Mouse (Mus musculus) small intestine, adult 2 months (tissue): ENCODE data around the gene Ing3. TPM values are rescaled to one million over a fixed set of nuclear protein-coding genes. Genes with fewer than 3 reads are reported as not detected.

Experiments used
- H3K27ac ChIP-seq: fragments of 200-500 bp; 2 replicates; pipeline ENCODE4 v1.5.1; 2012; ENCODE audit warnings: low read depth, low read length, control low read depth, inconsistent platforms; ENCODE audit not compliant: insufficient read depth
- H3K27me3 ChIP-seq: fragments of 200-500 bp; 2 replicates; pipeline ENCODE4 v1.6.1; 2012; ENCODE audit warnings: mild to moderate bottlenecking, moderate library complexity, low read length, inconsistent platforms; ENCODE audit not compliant: control insufficient read depth, insufficient read depth
- H3K36me3 ChIP-seq: fragments of 200-500 bp; 2 replicates; pipeline ENCODE4 v1.6.1; 2012; ENCODE audit warnings: mild to moderate bottlenecking, low read length, control low read depth, inconsistent platforms; ENCODE audit not compliant: control insufficient read depth, insufficient read depth
- H3K4me1 ChIP-seq: fragments of 200-500 bp; 2 replicates; pipeline ENCODE4 v1.6.1; 2012; ENCODE audit warnings: low read length, inconsistent platforms, mixed read lengths; ENCODE audit not compliant: control insufficient read depth, insufficient read depth, insufficient read length
- H3K4me3 ChIP-seq: fragments of 200-500 bp; 2 replicates; pipeline ENCODE4 v1.5.1; 2012; ENCODE audit warnings: low read depth, mild to moderate bottlenecking, control low read depth, inconsistent platforms, low read length, moderate library complexity
- CTCF ChIP-seq: fragments of 200-500 bp; IDR thresholded peaks from 2 replicates; pipeline ENCODE4 v1.5.1; 2012; ENCODE audit warnings: low read depth, mild to moderate bottlenecking, control low read depth, inconsistent platforms, low read length, moderate library complexity, mixed read lengths; ENCODE audit not compliant: insufficient replicate concordance, insufficient read length; ENCODE audit errors: extremely low read depth
- POLR2A ChIP-seq: fragments of 200-500 bp; IDR thresholded peaks from 2 replicates; pipeline ENCODE4 v1.6.1; 2012; ENCODE audit warnings: low read depth, mild to moderate bottlenecking, control low read depth, inconsistent platforms, low read length, moderate library complexity
- WGBS: fragments of 180-500 bp; shearing (Covaris S2); methylation state at CpG from one replicate; pipeline ENCODE4 v1.1.7; 2018; 5-methylcytosine and 5-hydroxymethylcytosine counted together
- polyA plus RNA-seq: library from polyadenylated mRNA; depleted of rRNA; stranded (reverse); fragments of >200 nt; gene quantifications from 2 replicates; pipeline ENCODE4 v1.2.3, GENCODE M21; 2012; rRNA removed

Gene Ing3
- 1.5 and 3.0 TPM in 2 replicates for polyA plus RNA-seq

GRCm38 (mm10) chr6:21949226-21949731, at the start of gene Ing3:
Gene Ing3, plus strand, starts transcription at chr6:21949571.
- Histone ChIP-seq H3K36me3 (peaks cover 10% of the 10 kb centered on the region), H3K27me3 (no peaks in the 10 kb centered on the region), H3K4me3 (peak within 1 kb of the TSS; percentile 91), H3K27ac (peak within 1 kb of the TSS; percentile 90), H3K4me1 (peaks cover 4% of the 10 kb centered on the region; the same call in 1 of the 2 replicates)
- TF ChIP-seq CTCF (no peak), POLR2A (0 out of 2 replicates have a peak, but pooled peaks have one; percentile 22)
- WGBS: under 1% methylated on average over 35 of the region's 35 CpGs

DNA sequence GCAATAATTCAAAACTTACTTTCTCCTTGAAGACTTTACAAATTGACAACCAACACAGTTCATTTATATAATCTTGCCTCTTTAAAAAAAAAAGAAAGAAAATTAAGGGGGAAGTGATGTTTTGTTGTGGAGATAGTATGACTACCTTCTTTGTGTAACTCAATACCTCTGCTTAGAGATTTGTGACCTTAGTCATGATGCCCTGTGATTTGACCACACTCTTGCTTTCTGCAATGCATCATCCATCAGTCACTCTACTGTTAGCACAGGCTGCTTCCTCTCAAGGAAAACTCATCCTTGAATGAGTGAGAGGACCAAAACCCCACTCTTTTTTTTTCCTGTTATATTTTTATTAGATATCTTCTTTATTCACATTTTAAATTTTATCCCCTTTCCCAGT, 39.7 kb upstream of the Ing3 start:
- H3K27ac ChIP-seq: no peak overlapping the region
- no peak for TF ChIP-seq CTCF
- TF ChIP-seq POLR2A: no peak

GRCm38 (mm10) chr6:21910804-21911203, 38.6 kb upstream of the Ing3 start:
- Histone ChIP-seq H3K4me1 (no peaks in the 10 kb centered on the region; the same call in 1 of the 2 replicates), H3K27ac (no peak overlapping the region), H3K27me3 (no peaks in the 10 kb centered on the region), H3K4me3 (no peak overlapping the region), H3K36me3 (no peaks in the 10 kb centered on the region)
- TF ChIP-seq POLR2A: no peak
- no peak for TF ChIP-seq CTCF
- WGBS: 41% methylated on average over 6 of the region's 6 CpGs

More for the DNA sequence above, 39.7 kb upstream of the Ing3 start:
- H3K36me3 ChIP-seq: no peaks in the 10 kb centered on the region
- no peaks in the 10 kb centered on the region for H3K27me3 ChIP-seq
- H3K4me3 ChIP-seq: no peak overlapping the region
- no peaks in the 10 kb centered on the region; the same call in 1 of the 2 replicates for H3K4me1 ChIP-seq

GRCm38 (mm10) chr6:21916591-21916990, 32.8 kb upstream of the Ing3 start:
- Histone ChIP-seq H3K4me3 (no peak overlapping the region), H3K36me3 (no peaks in the 10 kb centered on the region), H3K27me3 (no peaks in the 10 kb centered on the region), H3K4me1 (no peaks in the 10 kb centered on the region), H3K27ac (no peak overlapping the region)
- WGBS: 62% methylated on average over 2 of the region's 2 CpGs
- TF ChIP-seq CTCF: no peak
- no peak for TF ChIP-seq POLR2A

DNA sequence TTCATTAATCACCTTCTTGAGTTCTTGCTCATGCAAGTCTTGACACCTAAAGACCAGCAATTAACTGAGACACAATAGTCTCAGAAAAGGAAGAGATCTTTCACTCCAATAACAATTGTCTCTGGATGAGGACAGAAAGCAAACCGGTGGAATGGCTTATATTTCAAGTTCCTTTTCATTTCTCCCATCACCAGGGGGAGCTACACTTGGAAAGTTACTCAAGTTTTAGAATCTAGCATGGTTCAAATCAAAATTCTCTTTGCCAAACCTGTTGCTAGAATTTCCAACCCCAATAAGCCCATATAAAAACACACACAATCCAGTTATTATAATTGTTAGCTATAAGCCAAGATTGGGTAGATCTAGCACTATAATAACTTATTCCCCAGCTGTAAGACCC, 25.2 kb upstream of the Ing3 start:
- Histone ChIP-seq H3K36me3 (no peaks in the 10 kb centered on the region), H3K27me3 (no peaks in the 10 kb centered on the region), H3K27ac (no peak overlapping the region), H3K4me3 (no peak overlapping the region), H3K4me1 (no peaks in the 10 kb centered on the region)
- TF ChIP-seq CTCF (no peak), POLR2A (no peak)
- 34% methylated on average over 1 of the region's 1 CpGs for WGBS

- Histone ChIP-seq H3K4me1 (no peaks in the 10 kb centered on the region), H3K36me3 (no peaks in the 10 kb centered on the region), H3K27me3 (no peaks in the 10 kb centered on the region), H3K4me3 (no peak overlapping the region), H3K27ac (no peak overlapping the region)
- WGBS: 33% methylated on average over 4 of the region's 4 CpGs
- TF ChIP-seq CTCF (no peak), POLR2A (no peak)
Observed at GRCm38 (mm10) chr6:21937981-21938635, 11.3 kb upstream of the Ing3 start.

DNA sequence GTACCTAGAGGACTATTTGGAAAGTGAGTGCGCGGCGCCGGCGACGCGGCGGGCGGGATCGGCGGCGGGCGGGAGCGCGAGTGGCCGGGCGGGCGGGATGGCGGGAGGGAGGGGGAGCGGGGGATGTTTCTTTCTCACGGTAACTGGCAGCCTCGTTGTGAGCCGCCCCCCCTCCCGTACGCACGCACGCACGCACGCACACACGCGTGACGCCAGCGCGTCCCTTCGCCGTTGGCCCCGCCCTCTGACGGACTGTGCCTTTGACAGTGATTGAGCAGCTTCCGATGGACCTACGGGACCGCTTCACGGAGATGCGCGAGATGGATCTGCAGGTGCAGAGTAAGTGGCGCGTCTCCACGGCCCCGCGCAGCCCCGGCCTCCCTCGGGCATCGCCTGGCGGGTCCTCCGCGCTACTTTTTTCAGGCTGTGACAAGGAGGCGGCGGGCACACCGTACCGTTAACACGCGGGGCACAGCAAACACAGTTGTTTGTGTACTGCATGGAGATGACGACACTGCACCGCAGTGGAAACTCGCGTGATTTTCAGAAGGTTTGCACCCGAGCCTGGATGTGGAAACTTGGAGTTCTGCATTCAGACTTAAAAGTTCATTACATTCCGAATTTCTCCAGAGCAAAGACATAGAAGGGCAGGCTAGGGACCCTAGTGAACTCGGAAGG, 539 bp downstream of the Ing3 start:
- peak overlapping the region; percentile 91 for H3K4me3 ChIP-seq
- WGBS: under 1% methylated on average over 63 of the region's 68 CpGs
- H3K4me1 ChIP-seq: peaks cover 4% of the 10 kb centered on the region; the same call in 1 of the 2 replicates
- H3K27me3 ChIP-seq: no peaks in the 10 kb centered on the region
- H3K36me3 ChIP-seq: peaks cover 10% of the 10 kb centered on the region
- no peak for TF ChIP-seq CTCF
- TF ChIP-seq POLR2A: no peak
- peak overlapping the region; percentile 90 for H3K27ac ChIP-seq
